Mouse (Mus musculus) forebrain, embryonic 13.5 days (tissue): Measurements from ENCODE around the gene Fbxo45. TPM values are rescaled to one million over a fixed set of nuclear protein-coding genes. Genes with fewer than 3 reads are reported as not detected.
"Not testable (repeated sequence)": the region's sequence is repeated elsewhere in the genome, so short reads cannot be mapped to it uniquely, and the experiment has no call there.

ENCODE experiments used
- ATAC-seq: fragments of 200-750 bp; cut with Nextera tagmentation; 2 replicates; pipeline ENCODE4 v1.8.0; 2017
- H3K27ac ChIP-seq: fragments of 300-500 bp; sonication (generic); 2 replicates; pipeline ENCODE4 v1.5.1; 2015; ENCODE audit warnings: inconsistent platforms, mild to moderate bottlenecking, moderate library complexity
- H3K27me3 ChIP-seq: fragments of 300-500 bp; sonication (generic); 2 replicates; pipeline ENCODE4 v1.6.1; 2015; ENCODE audit warnings: mild to moderate bottlenecking, inconsistent platforms
- H3K36me3 ChIP-seq: fragments of 300-500 bp; sonication (generic); 2 replicates; pipeline ENCODE4 v1.6.1; 2015; ENCODE audit warnings: mild to moderate bottlenecking, inconsistent platforms; ENCODE audit not compliant: poor library complexity, severe bottlenecking
- H3K4me1 ChIP-seq: fragments of 300-500 bp; sonication (generic); 2 replicates; pipeline ENCODE4 v1.6.1; 2015; ENCODE audit warnings: inconsistent platforms
- H3K4me2 ChIP-seq: fragments of 300-500 bp; sonication (generic); 2 replicates; pipeline ENCODE4 v1.6.1; 2015; ENCODE audit warnings: inconsistent platforms, mild to moderate bottlenecking, moderate library complexity
- H3K4me3 ChIP-seq: fragments of 300-500 bp; sonication (generic); 2 replicates; pipeline ENCODE4 v1.5.1; 2015; ENCODE audit warnings: mild to moderate bottlenecking, inconsistent platforms
- H3K9ac ChIP-seq: fragments of 300-500 bp; sonication (generic); 2 replicates; pipeline ENCODE4 v1.6.1; 2015; ENCODE audit warnings: mild to moderate bottlenecking, inconsistent platforms
- H3K9me3 ChIP-seq: fragments of 300-500 bp; sonication (generic); replicated peaks from 2 replicates; pipeline ENCODE4 v1.6.1; 2016; ENCODE audit warnings: inconsistent platforms
- WGBS: fragments of 180-500 bp; shearing (Covaris S2); methylation state at CpG from one replicate; pipeline ENCODE4 v1.1.7; 2015; 5-methylcytosine and 5-hydroxymethylcytosine counted together
- polyA plus RNA-seq: library from polyadenylated mRNA; unstranded; fragments of >200 nt; fragmentation: Nextera tagmentation; extraction: Ambion mirVana; gene quantifications from 2 replicates; pipeline ENCODE4 v1.2.1, GENCODE M21; 2015

The Fbxo45 gene
- 8.8 and 8.9 TPM in 2 replicates for polyA plus RNA-seq

- Histone ChIP-seq H3K27me3 (no peaks in the 10 kb centered on the region), H3K4me1 (peaks cover 31% of the 10 kb centered on the region), H3K36me3 (peaks cover 2% of the 10 kb centered on the region), H3K4me3 (peak within 1 kb of the TSS; percentile 95), H3K4me2 (peak within 1 kb of the TSS; percentile 75), H3K27ac (peak within 1 kb of the TSS; percentile 92), H3K9me3 (no peaks in the 10 kb centered on the region), H3K9ac (peak within 1 kb of the TSS; percentile 95)
- 0% methylated on average over 47 of the region's 48 CpGs for WGBS
- ATAC-seq = peak; percentile 100
These were observed at the start of gene Fbxo45, which contains the start of gene Wdr53 for GRCm38 (mm10) chr16:32246952-32247370. Fbxo45 (minus strand) TSS chr16:32247158. Wdr53 (plus strand) TSS chr16:32247227.

DNA sequence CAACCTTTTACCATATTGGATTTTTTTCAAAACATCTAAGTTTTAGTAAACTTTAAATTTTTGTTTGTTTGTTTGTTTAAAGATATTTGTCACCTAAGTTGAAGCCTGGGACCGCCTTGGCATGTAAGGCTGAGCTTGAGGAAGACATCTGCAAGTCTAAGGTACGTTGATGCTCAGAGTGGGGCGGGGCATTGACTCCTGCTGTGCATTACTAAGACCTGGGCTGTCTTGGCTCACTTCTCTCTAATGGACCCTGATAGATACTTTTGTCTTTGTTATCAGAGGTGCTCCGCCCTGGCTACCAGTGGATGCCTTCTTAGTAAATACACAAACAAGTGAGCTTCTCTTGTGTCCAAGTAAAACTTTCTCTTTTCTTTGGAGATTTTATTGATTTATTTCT lies 44.9 kb upstream of the Fbxo45 start:
- Histone ChIP-seq H3K4me2 (no peak overlapping the region), H3K9me3 (no peaks in the 10 kb centered on the region), H3K4me3 (no peak overlapping the region), H3K9ac (no peak overlapping the region), H3K36me3 (peaks cover 63% of the 10 kb centered on the region), H3K4me1 (no peaks in the 10 kb centered on the region), H3K27ac (no peak overlapping the region), H3K27me3 (no peaks in the 10 kb centered on the region)
- no peak for ATAC-seq
- WGBS = 92% methylated on average over 4 of the region's 4 CpGs

GRCm38 (mm10) chr16:32282608-32283007 lies 35.6 kb upstream of the Fbxo45 start:
- Histone ChIP-seq H3K27ac (no peak overlapping the region), H3K4me1 (peaks cover 33% of the 10 kb centered on the region), H3K4me3 (no peak overlapping the region), H3K4me2 (no peak overlapping the region), H3K36me3 (peaks cover 61% of the 10 kb centered on the region), H3K9me3 (no peaks in the 10 kb centered on the region), H3K9ac (no peak overlapping the region), H3K27me3 (no peaks in the 10 kb centered on the region)
- ATAC-seq = no peak

- no peaks in the 10 kb centered on the region for H3K27me3 ChIP-seq
- ATAC-seq = no peak
- H3K4me2 ChIP-seq = peak overlapping the region; percentile 39
- H3K27ac ChIP-seq = no peak overlapping the region
- peak overlapping the region; percentile 8 for H3K4me3 ChIP-seq
- 90% methylated on average over 8 of the region's 8 CpGs for WGBS
- peak overlapping the region; percentile 0; the same call in 1 of the 2 replicates for H3K9ac ChIP-seq
- H3K36me3 ChIP-seq = peaks cover 37% of the 10 kb centered on the region
- no peaks in the 10 kb centered on the region for H3K9me3 ChIP-seq
- peaks cover 38% of the 10 kb centered on the region for H3K4me1 ChIP-seq
These were observed 33.3 kb upstream of the Fbxo45 start for GRCm38 (mm10) chr16:32280211-32280610.

DNA sequence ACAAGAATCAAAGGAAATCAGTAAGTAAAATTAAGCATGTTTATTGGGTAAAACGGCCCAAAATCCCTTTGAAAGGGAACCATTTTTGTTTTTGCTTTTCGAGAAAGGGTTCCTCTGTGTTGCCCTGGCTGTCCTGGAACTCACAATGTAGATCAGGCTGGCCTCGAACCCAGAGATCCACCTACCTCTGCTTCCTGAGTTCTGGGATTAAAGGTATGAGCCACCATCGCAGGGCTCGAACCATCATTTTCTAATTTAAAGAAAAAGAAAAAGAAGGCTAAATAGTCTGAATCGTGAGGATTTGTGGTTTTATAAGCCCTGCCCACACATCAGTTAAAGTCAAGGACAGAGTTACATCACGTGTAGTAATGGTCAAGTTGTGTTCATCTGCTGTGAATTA lies 31.4 kb upstream of the Fbxo45 start:
- 57% methylated on average over 7 of the region's 7 CpGs for WGBS
- H3K9me3 ChIP-seq = no peaks in the 10 kb centered on the region
- no peak overlapping the region for H3K27ac ChIP-seq
- peak overlapping the region; percentile 70 for H3K4me2 ChIP-seq
- H3K4me3 ChIP-seq = peak overlapping the region; percentile 88
- no peaks in the 10 kb centered on the region for H3K27me3 ChIP-seq
- ATAC-seq = no peak
- H3K36me3 ChIP-seq = peaks cover 21% of the 10 kb centered on the region
- peaks cover 38% of the 10 kb centered on the region for H3K4me1 ChIP-seq
- H3K9ac ChIP-seq = peak overlapping the region; percentile 92

DNA sequence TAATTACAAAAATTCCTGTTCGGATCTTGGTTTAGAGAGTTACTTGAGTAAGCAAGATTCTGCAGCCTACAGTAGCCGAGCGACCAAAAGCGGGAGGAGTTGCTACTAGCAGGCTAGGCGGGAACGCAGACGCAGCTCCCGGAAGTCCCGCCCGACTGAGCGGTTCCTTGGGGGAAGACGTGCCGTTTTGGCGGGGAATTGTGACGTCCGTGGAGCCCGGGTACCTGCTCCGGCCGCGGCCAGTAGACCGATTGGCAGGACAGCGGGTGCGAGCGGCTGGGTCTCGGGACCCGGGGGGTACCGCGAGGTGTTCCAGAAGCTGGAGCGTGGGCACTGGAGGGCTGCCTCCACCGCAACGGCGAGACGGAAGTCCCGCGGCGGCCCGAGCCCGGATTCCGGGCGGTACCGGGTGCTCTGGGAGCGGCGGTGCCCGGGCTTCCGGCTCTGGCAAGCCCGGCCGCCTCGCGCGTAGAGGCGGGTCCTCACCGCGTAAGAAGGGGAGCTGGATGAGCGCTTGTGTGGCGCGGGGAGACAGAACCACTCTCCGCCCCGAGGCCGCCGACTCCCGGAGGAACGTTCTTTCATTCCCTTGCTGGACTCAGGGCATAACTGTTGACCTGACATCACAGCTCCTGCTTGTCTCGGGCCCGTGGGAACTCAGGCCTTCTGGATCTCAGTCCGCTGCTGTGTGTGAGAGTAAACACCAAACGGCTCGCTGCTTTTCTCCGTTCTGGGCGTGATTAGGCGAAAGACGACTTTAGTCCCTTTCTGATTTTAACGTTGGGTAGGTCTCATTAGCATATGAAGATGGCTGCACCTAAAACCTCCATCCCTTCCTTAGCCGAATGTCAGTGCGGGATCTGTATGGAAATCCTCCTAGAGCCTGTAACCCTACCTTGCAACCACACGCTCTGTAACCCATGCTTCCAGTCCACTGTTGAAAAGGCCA lies 30.6 kb upstream of the Fbxo45 start, which contains the start of gene Rnf168:
Gene Rnf168 (plus strand): TSS at position 152 of the 949 bp plus-strand sequence.
- Histone ChIP-seq H3K27me3 (no peaks in the 10 kb centered on the region), H3K27ac (peak within 1 kb of the TSS; percentile 94), H3K36me3 (peaks cover 13% of the 10 kb centered on the region), H3K4me1 (peaks cover 36% of the 10 kb centered on the region), H3K9me3 (no peaks in the 10 kb centered on the region), H3K9ac (peak within 1 kb of the TSS; percentile 92), H3K4me3 (peak within 1 kb of the TSS; percentile 88), H3K4me2 (peak within 1 kb of the TSS; percentile 70)
- peak; percentile 96 for ATAC-seq
- WGBS = under 1% methylated on average over 75 of the region's 75 CpGs

DNA sequence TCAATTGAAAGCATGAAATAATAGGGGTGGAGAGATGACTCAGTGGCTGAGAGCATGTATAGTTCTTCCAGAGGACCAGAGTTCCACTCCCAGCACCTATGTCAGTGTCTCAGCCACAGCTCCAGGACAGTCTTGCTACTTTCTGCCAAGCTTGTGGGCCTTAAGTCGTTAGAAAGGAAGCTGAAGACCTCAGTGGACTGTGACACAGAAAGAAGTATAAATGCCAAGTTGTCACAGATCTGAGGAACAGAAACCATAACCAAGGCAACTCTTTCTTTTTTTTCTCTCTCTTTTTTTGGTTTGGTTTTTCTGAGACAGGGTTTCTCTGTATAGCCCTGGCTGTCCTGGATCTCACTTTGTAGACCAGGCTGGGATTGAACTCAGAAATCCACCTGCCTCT lies 28.9 kb upstream of the Fbxo45 start:
- H3K4me3 ChIP-seq = no peak overlapping the region
- no peaks in the 10 kb centered on the region for H3K9me3 ChIP-seq
- no peak overlapping the region for H3K4me2 ChIP-seq
- H3K9ac ChIP-seq = no peak overlapping the region
- ATAC-seq = no peak
- no peaks in the 10 kb centered on the region for H3K27me3 ChIP-seq
- WGBS = 94% methylated on average over 1 of the region's 1 CpGs
- H3K36me3 ChIP-seq = peaks cover 9% of the 10 kb centered on the region
- no peak overlapping the region for H3K27ac ChIP-seq
- H3K4me1 ChIP-seq = peaks cover 30% of the 10 kb centered on the region

DNA sequence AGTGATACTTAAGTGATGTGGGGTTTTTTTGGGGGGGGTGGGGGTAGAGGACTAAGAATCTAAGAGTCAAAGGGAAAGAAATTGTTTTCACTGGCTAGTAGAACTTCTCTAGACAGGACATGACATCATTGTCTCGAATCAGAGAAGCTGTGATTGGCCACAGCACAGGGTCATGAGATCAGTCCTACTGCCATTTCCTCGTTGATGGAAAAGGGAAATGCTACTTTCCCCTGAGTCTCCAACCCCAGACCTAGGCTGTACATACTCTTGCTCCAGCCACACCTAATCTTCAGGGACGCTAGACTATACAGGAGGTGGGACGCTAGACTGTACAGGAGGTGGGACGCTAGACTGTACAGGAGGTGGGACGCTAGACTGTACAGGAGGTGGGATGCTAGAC lies 28.1 kb upstream of the Fbxo45 start:
- ATAC-seq = no peak
- Histone ChIP-seq H3K36me3 (peaks cover 3% of the 10 kb centered on the region), H3K27ac (no peak overlapping the region), H3K4me1 (peaks cover 22% of the 10 kb centered on the region), H3K9ac (no peak overlapping the region), H3K4me3 (no peak overlapping the region), H3K9me3 (no peaks in the 10 kb centered on the region), H3K4me2 (no peak overlapping the region), H3K27me3 (no peaks in the 10 kb centered on the region)
- WGBS = 86% methylated on average over 6 of the region's 6 CpGs

- Histone ChIP-seq H3K27me3 (no peaks in the 10 kb centered on the region), H3K4me1 (peaks cover 6% of the 10 kb centered on the region), H3K9ac (no peak overlapping the region), H3K27ac (no peak overlapping the region), H3K4me2 (no peak overlapping the region), H3K36me3 (no peaks in the 10 kb centered on the region), H3K9me3 (no peaks in the 10 kb centered on the region), H3K4me3 (no peak overlapping the region)
- ATAC-seq = no peak
- 59% methylated on average over 9 of the region's 9 CpGs for WGBS
These were observed 26.4 kb upstream of the Fbxo45 start for GRCm38 (mm10) chr16:32273338-32273737.

GRCm38 (mm10) chr16:32271291-32271690 lies 24.3 kb upstream of the Fbxo45 start, which contains the start of gene Smco1:
Smco1 (plus strand) TSS chr16:32271468.
- no peak for ATAC-seq
- no peak within 1 kb of the TSS for H3K4me2 ChIP-seq
- H3K4me1 ChIP-seq = no peaks in the 10 kb centered on the region
- H3K27ac ChIP-seq = no peak within 1 kb of the TSS
- H3K4me3 ChIP-seq = no peak within 1 kb of the TSS
- no peak within 1 kb of the TSS for H3K9ac ChIP-seq
- no peaks in the 10 kb centered on the region for H3K36me3 ChIP-seq
- no peaks in the 10 kb centered on the region for H3K27me3 ChIP-seq
- WGBS = 90% methylated on average over 11 of the region's 11 CpGs
- H3K9me3 ChIP-seq = no peaks in the 10 kb centered on the region

- H3K9me3 ChIP-seq, ATAC-seq, H3K27me3 ChIP-seq, H3K4me2 ChIP-seq, H3K4me1 ChIP-seq, H3K9ac ChIP-seq, H3K4me3 ChIP-seq, H3K36me3 ChIP-seq, H3K27ac ChIP-seq: not testable (repeated sequence)
- 93% methylated on average over 2 of the region's 2 CpGs for WGBS
These were observed 17.3 kb upstream of the Fbxo45 start for GRCm38 (mm10) chr16:32264225-32264624.

DNA sequence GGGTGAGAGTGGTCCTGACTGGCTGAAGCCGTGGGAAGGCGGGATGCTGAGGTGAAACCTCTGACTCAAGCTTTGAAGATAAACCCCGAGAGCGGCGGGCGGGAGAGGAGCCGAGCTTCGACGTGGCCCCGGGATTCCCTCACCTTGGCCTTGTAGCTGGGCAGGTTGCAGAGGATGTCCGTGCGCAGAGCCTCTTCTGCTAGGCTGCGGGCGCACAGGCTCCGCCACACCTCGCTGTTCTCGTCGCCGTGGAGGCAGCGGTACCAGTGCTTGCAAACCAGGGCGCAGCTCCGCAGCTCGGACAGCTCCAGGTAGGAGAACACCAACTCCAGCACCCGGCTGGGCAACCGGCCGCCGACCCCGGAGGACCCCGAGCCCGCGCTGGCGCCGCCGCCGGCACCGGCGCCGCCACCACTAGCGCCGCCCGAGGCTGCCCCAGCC lies 587 bp downstream of the Fbxo45 start:
- ATAC-seq = no peak; the same call in 1 of the 2 replicates
- peaks cover 31% of the 10 kb centered on the region for H3K4me1 ChIP-seq
- peak overlapping the region; percentile 95 for H3K9ac ChIP-seq
- H3K27ac ChIP-seq = peak overlapping the region; percentile 92
- 1% methylated on average over 36 of the region's 41 CpGs for WGBS
- H3K4me2 ChIP-seq = peak overlapping the region; percentile 75
- H3K4me3 ChIP-seq = peak overlapping the region; percentile 95
- no peaks in the 10 kb centered on the region for H3K9me3 ChIP-seq
- no peaks in the 10 kb centered on the region for H3K27me3 ChIP-seq
- no peaks in the 10 kb centered on the region; the same call in 1 of the 2 replicates for H3K36me3 ChIP-seq
